Mouse (Mus musculus) neural tube, embryonic 12.5 days (tissue): ENCODE measurements at regions not wholly inside any gene's neighbourhood (a gene's known extent, or its start where the extent isn't known, plus 50 kb on each side); places are given as distances from the start of the nearest gene placed in this dataset.

Experiments
- ATAC-seq: fragments of 200-750 bp; cut with Nextera tagmentation; 2 replicates; pipeline ENCODE4 v1.8.0; 2017; ENCODE audit warnings: low read depth, mild to moderate bottlenecking, moderate TSS enrichment, moderate library complexity; ENCODE audit not compliant: low FRiP score
- H3K27ac ChIP-seq: fragments of 300-500 bp; sonication (generic); 2 replicates; pipeline ENCODE4 v1.5.1; 2016
- H3K27me3 ChIP-seq: fragments of 300-500 bp; sonication (generic); replicated peaks from 2 replicates; pipeline ENCODE4 v1.6.1; 2016; ENCODE audit warnings: mild to moderate bottlenecking
- H3K36me3 ChIP-seq: fragments of 300-500 bp; sonication (generic); 2 replicates; pipeline ENCODE4 v1.6.1; 2016; ENCODE audit warnings: mild to moderate bottlenecking
- H3K4me1 ChIP-seq: fragments of 300-500 bp; sonication (generic); 2 replicates; pipeline ENCODE4 v1.6.1; 2016
- H3K4me2 ChIP-seq: fragments of 300-500 bp; sonication (generic); replicated peaks from 2 replicates; pipeline ENCODE4 v1.6.1; 2016; ENCODE audit warnings: mild to moderate bottlenecking
- H3K4me3 ChIP-seq: fragments of 300-500 bp; sonication (generic); 2 replicates; pipeline ENCODE4 v1.5.1; 2016
- H3K9ac ChIP-seq: fragments of 300-500 bp; sonication (generic); 2 replicates; pipeline ENCODE4 v1.6.1; 2016; ENCODE audit warnings: mild to moderate bottlenecking
- H3K9me3 ChIP-seq: fragments of 300-500 bp; sonication (generic); 2 replicates; pipeline ENCODE4 v1.6.1; 2016; ENCODE audit warnings: mild to moderate bottlenecking
- WGBS: fragments of 180-500 bp; shearing (Covaris S2); methylation state at CpG from one replicate; pipeline ENCODE4 v1.1.7; 2016; 5-methylcytosine and 5-hydroxymethylcytosine counted together

DNA sequence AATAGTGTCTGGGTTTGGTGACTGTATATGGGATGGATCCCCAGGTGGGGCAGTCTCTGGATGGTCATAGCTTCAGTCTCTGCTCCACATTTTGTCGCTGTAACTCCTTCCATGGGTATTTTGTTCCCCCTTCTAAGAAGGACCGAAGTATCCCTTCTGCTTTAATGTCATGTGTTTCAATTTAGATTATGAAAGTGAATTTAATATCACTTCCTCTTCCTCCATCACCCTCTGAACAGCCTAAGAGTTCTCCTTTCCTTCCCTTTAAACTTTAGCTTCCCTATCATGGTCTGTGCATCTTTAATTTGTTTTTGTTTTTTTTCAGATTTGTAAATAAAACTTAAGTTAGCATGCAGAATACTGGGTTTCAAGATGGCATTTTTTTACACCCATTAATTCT, 211.0 kb upstream of the Phyhipl start:
- no peaks in the 10 kb centered on the region for H3K9me3 ChIP-seq
- no peak for ATAC-seq
- no peak overlapping the region for H3K27ac ChIP-seq
- no peak overlapping the region for H3K9ac ChIP-seq
- no peak overlapping the region for H3K4me3 ChIP-seq
- H3K27me3 ChIP-seq: no peaks in the 10 kb centered on the region
- H3K4me2 ChIP-seq: no peak overlapping the region
- WGBS: 89% methylated on average over 2 of the region's 2 CpGs
- no peaks in the 10 kb centered on the region for H3K36me3 ChIP-seq
- H3K4me1 ChIP-seq: peaks cover 3% of the 10 kb centered on the region

DNA sequence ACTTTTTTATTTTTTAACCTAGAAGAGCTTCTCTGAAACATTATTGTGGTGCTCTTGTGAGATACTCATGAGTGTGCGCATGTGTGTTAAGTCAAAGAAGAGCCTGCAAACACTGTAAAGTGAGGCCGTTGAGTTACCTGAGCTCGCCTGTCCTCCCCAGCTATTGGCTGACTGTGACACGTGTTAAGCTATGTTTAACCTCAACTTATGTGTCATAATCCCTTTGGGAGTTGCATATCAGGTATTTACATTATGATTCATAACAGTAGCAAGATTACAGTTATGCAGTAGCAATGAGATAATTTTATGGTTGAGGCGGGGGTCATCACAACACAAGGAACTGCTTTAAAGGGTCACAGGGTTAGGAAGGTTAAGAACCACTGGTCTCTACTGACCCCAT, 208.9 kb upstream of the Phyhipl start:
- 92% methylated on average over 5 of the region's 5 CpGs for WGBS
- peaks cover 12% of the 10 kb centered on the region for H3K4me1 ChIP-seq
- no peak for ATAC-seq

GRCm38 (mm10) chr10:70862022-70862335, 206.2 kb upstream of the Phyhipl start:
- WGBS: 48% methylated on average over 4 of the region's 4 CpGs
- Histone ChIP-seq H3K9ac (no peak overlapping the region), H3K36me3 (no peaks in the 10 kb centered on the region), H3K4me3 (no peak overlapping the region), H3K27me3 (no peaks in the 10 kb centered on the region), H3K9me3 (no peaks in the 10 kb centered on the region), H3K27ac (no peak overlapping the region), H3K4me1 (peaks cover 12% of the 10 kb centered on the region), H3K4me2 (no peak overlapping the region)
- no peak for ATAC-seq

More for the DNA sequence above, 208.9 kb upstream of the Phyhipl start:
- Histone ChIP-seq H3K9ac (no peak overlapping the region), H3K9me3 (no peaks in the 10 kb centered on the region), H3K36me3 (no peaks in the 10 kb centered on the region), H3K4me3 (no peak overlapping the region), H3K27ac (no peak overlapping the region), H3K27me3 (no peaks in the 10 kb centered on the region), H3K4me2 (no peak overlapping the region)

DNA sequence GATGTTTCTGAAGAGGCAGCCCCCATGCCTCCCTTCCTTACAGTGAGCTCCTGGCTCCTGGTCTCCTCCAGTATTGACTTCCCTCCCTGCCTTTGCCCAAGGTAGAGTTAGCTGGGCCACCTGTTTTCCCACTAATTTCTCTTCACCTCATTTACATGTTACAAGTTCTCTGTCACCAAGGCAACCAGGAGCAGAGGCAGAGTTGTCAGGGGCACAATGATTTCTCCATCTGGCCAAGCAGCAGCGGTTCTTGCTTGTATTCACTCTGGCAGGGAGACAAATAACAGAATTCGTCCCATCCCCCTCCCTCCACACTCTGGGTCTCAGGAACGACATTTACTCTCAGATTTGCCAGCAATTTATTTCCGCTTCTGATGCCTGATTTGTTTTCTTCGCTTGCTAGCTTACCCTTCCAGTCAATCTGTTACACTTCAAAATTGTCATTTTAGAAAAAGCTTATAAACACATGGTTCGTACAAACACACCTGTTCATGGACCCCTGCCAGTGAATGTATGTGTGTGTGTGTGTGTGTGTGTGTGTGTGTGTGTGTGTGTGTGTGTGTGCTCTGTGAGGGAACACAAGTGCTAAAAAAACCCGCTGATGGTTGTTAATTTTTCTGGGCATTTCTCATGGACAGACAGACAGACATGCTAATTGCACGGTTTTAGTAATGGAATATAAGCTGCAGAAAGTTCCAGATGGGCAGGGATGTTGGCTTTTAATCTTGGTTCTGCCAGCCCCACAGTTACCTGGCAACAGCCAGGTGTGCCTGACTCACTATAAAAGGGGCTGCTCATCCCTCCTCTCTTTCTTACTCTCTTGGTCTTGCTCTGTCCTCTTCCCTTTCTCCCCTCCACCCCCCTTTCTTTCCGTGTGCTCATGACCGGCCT, 205.6 kb upstream of the Phyhipl start:
- 44% methylated on average over 10 of the region's 10 CpGs for WGBS
- no peak overlapping the region for H3K27ac ChIP-seq
- no peak overlapping the region for H3K4me3 ChIP-seq
- no peaks in the 10 kb centered on the region for H3K9me3 ChIP-seq
- no peaks in the 10 kb centered on the region for H3K36me3 ChIP-seq
- H3K27me3 ChIP-seq: no peaks in the 10 kb centered on the region
- peak; percentile 41; the same call in 1 of the 2 replicates for ATAC-seq
- H3K4me2 ChIP-seq: no peak overlapping the region
- no peak overlapping the region for H3K9ac ChIP-seq
- peaks cover 12% of the 10 kb centered on the region for H3K4me1 ChIP-seq

DNA sequence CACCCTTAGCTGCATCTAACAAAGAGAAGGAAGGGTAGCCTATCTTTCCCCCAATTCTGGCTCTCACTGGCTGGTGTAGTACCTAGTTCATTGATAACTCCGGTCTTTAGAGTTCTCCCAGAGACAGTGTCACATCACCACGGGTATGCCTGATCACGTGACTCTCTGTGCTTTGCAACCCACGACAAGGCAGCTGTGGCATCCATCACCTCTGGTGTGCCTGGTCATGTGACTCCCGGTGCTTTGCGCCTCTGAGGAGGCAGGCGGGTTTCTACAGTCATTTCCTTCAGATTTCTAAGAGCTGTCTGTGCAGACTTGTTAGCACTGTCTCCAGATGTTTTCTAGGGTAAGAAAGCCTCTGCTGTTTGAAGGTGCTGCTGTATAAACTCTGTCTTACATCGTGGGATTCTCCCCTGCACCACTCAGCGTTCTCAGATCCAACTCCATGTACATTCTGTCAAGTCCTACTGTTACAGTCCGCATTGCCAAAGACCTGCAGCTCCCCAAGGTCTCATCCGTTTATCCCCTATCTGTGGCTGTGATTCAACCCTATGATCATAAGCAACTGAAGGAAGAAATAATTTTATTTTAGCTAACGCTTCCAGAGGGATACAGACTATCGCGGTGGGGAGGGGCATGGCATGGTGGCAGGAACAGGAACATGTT, 201.5 kb upstream of the Phyhipl start:
- H3K27me3 ChIP-seq: no peaks in the 10 kb centered on the region
- 79% methylated on average over 14 of the region's 14 CpGs for WGBS
- no peaks in the 10 kb centered on the region for H3K36me3 ChIP-seq
- no peak overlapping the region for H3K9ac ChIP-seq
- no peak for ATAC-seq
- no peak overlapping the region for H3K4me3 ChIP-seq
- no peak overlapping the region for H3K27ac ChIP-seq
- H3K4me2 ChIP-seq: no peak overlapping the region
- H3K9me3 ChIP-seq: no peaks in the 10 kb centered on the region
- H3K4me1 ChIP-seq: peaks cover 12% of the 10 kb centered on the region

- Histone ChIP-seq H3K36me3 (no peaks in the 10 kb centered on the region), H3K27ac (no peak overlapping the region), H3K4me2 (no peak overlapping the region), H3K9ac (no peak overlapping the region), H3K4me1 (peaks cover under 1% of the 10 kb centered on the region; the same call in 1 of the 2 replicates), H3K9me3 (no peaks in the 10 kb centered on the region), H3K27me3 (no peaks in the 10 kb centered on the region), H3K4me3 (no peak overlapping the region)
- 89% methylated on average over 8 of the region's 8 CpGs for WGBS
- no peak for ATAC-seq
Measured at GRCm38 (mm10) chr10:70855948-70856347, 200.2 kb upstream of the Phyhipl start.

GRCm38 (mm10) chr10:70853614-70854013, 197.8 kb upstream of the Phyhipl start:
- no peaks in the 10 kb centered on the region for H3K9me3 ChIP-seq
- no peaks in the 10 kb centered on the region for H3K4me1 ChIP-seq
- H3K36me3 ChIP-seq: no peaks in the 10 kb centered on the region
- no peak overlapping the region for H3K27ac ChIP-seq
- WGBS: 94% methylated on average over 4 of the region's 4 CpGs
- ATAC-seq: no peak
- no peak overlapping the region for H3K9ac ChIP-seq
- H3K27me3 ChIP-seq: no peaks in the 10 kb centered on the region
- H3K4me2 ChIP-seq: no peak overlapping the region
- H3K4me3 ChIP-seq: no peak overlapping the region

GRCm38 (mm10) chr10:70848141-70848540, 192.4 kb upstream of the Phyhipl start:
- no peak overlapping the region for H3K4me2 ChIP-seq
- whole genome bisulfite sequencing: 92% methylated on average over 5 of the region's 5 CpGs
- H3K27ac ChIP-seq: no peak overlapping the region
- no peaks in the 10 kb centered on the region for H3K4me1 ChIP-seq
- ATAC-seq: no peak
- H3K9me3 ChIP-seq: no peaks in the 10 kb centered on the region
- H3K27me3 ChIP-seq: no peaks in the 10 kb centered on the region
- H3K9ac ChIP-seq: no peak overlapping the region
- no peak overlapping the region for H3K4me3 ChIP-seq
- no peaks in the 10 kb centered on the region for H3K36me3 ChIP-seq

DNA sequence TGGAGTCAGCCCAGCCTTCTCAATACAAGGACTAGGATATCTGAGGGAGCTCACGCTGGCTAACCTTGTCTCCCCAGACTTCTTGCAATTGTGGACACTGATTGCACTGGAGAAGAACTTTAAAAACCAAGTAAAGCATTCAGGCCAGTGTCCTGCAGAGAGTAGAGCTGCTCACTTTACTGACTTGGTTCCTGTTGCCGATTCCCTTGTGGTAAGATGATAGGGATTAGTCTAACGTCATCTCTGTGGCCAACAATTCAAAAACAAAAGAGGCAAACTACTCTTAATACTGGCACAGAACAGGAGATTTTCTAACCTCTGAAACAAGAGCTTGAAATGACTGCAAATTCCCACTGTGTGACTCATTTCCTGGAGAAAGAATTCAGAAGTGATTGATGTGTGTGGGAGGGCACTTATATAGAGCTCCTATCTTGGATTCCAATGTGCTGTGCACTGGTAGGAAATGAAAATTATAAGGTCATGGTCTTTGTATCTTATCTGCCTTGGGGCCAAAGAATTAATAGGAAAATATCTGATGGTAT, 191.6 kb upstream of the Phyhipl start:
- 87% methylated on average over 3 of the region's 3 CpGs for WGBS
- H3K9ac ChIP-seq: no peak overlapping the region

DNA sequence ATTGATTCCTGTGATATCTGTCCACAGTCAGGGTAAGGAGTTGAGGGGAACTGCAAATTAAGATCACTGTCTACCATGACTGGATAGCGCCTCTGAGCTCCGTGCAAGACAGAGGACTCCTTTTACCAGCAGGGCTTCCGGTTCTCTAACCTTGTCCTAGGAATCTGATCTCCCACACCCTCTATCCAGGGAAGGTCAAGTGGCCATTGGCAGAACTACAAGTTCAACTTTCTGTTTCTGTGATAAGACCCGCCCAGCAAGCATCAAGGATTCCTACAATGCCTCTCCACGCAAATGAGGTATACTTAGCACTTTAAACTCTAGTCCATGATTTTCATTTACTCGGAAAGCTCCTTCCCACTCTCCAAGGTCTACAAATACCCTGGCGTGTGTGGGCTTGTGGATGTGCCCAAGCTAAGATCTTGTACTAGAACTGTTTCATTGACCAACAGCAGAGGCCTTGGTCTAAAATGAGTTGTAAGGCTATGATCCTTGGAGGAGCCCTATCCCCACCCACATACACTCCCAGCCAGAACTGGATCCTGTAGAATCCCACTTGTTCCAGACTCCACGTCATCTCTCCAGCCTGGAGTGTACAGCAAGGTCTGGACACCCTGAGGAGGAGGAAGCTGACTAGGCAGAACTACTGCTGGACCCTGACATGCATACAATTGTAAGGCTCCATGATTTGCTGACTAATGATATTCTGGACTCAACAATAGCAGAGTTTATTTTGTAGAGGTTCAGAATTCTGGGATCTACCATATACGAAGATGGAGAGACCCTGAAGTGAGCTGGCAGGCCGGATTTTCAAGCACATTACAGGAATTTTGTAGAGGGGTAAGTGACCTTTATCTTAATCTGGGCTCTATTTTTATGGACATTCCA, 190.8 kb upstream of the Phyhipl start:
- Histone ChIP-seq H3K4me2 (no peak overlapping the region), H3K36me3 (no peaks in the 10 kb centered on the region), H3K4me3 (no peak overlapping the region), H3K9me3 (no peaks in the 10 kb centered on the region), H3K27me3 (no peaks in the 10 kb centered on the region), H3K9ac (no peak overlapping the region), H3K4me1 (no peaks in the 10 kb centered on the region), H3K27ac (no peak overlapping the region)
- ATAC-seq: no peak
- WGBS: 91% methylated on average over 10 of the region's 10 CpGs

More for the DNA sequence above, 191.6 kb upstream of the Phyhipl start:
- Histone ChIP-seq H3K27ac (no peak overlapping the region), H3K27me3 (no peaks in the 10 kb centered on the region), H3K4me1 (no peaks in the 10 kb centered on the region), H3K4me3 (no peak overlapping the region), H3K4me2 (no peak overlapping the region), H3K36me3 (no peaks in the 10 kb centered on the region), H3K9me3 (no peaks in the 10 kb centered on the region)
- ATAC-seq: no peak

- Histone ChIP-seq H3K4me2 (no peak overlapping the region), H3K27ac (no peak overlapping the region), H3K4me3 (no peak overlapping the region), H3K4me1 (no peaks in the 10 kb centered on the region), H3K9ac (no peak overlapping the region), H3K27me3 (no peaks in the 10 kb centered on the region), H3K9me3 (no peaks in the 10 kb centered on the region), H3K36me3 (no peaks in the 10 kb centered on the region)
- no peak for ATAC-seq
- WGBS: 88% methylated on average over 2 of the region's 2 CpGs
Measured at GRCm38 (mm10) chr10:70843848-70844247, 188.1 kb upstream of the Phyhipl start.
